Mouse (Mus musculus) heart, postnatal 0 days (tissue): Measurements from ENCODE around the gene Phb2. TPM values are rescaled to one million over a fixed set of nuclear protein-coding genes. Genes with fewer than 3 reads are reported as not detected.
A peak's percentile ranks its signal among the peaks of the same experiment; 100 is the strongest.

Source experiments
- ATAC-seq: fragments of 200-750 bp; cut with Nextera tagmentation; 2 replicates; pipeline ENCODE4 v1.8.0; 2017; ENCODE audit warnings: low read depth, moderate number of reproducible peaks, moderate library complexity; ENCODE audit not compliant: insufficient read depth
- DNase-seq: peaks from one replicate; pipeline ENCODE4 v3.0.0-alpha.2; 2016; ENCODE audit warnings: low spot score
- H3K27ac ChIP-seq: fragments of 300-500 bp; sonication (generic); 2 replicates; pipeline ENCODE4 v1.5.1; 2014; ENCODE audit warnings: low read depth, mild to moderate bottlenecking
- H3K27me3 ChIP-seq: fragments of 300-500 bp; sonication (generic); 2 replicates; pipeline ENCODE4 v1.6.1; 2014; ENCODE audit warnings: low read length, mixed read lengths; ENCODE audit not compliant: control insufficient read depth, insufficient read depth
- H3K36me3 ChIP-seq: fragments of 300-500 bp; sonication (generic); replicated peaks from 2 replicates; pipeline ENCODE4 v1.6.1; 2014; ENCODE audit warnings: low read length, mixed read lengths; ENCODE audit not compliant: control insufficient read depth, insufficient read depth
- H3K4me1 ChIP-seq: fragments of 300-500 bp; sonication (generic); 2 replicates; pipeline ENCODE4 v1.6.1; 2014; ENCODE audit warnings: antibody characterized with exemption; ENCODE audit not compliant: control insufficient read depth, insufficient read depth
- H3K4me2 ChIP-seq: fragments of 300-500 bp; sonication (generic); 2 replicates; pipeline ENCODE4 v1.6.1; 2014; ENCODE audit warnings: low read depth, mild to moderate bottlenecking, low read length, moderate library complexity
- H3K4me3 ChIP-seq: fragments of 300-500 bp; sonication (generic); 2 replicates; pipeline ENCODE4 v1.5.1; 2014; ENCODE audit warnings: low read depth, low read length
- H3K9ac ChIP-seq: fragments of 300-500 bp; sonication (generic); replicated peaks from 2 replicates; pipeline ENCODE4 v1.6.1; 2014; ENCODE audit warnings: low read depth, low read length, mixed read lengths
- H3K9me3 ChIP-seq: fragments of 300-500 bp; sonication (generic); replicated peaks from 2 replicates; pipeline ENCODE4 v1.6.1; 2016; ENCODE audit warnings: low read length; ENCODE audit not compliant: control insufficient read depth
- CTCF ChIP-seq: IDR thresholded peaks from 2 replicates; pipeline ENCODE4 v1.5.1; 2016; ENCODE audit warnings: antibody characterized with exemption, control low read depth, low read depth
- EP300 ChIP-seq: IDR thresholded peaks from 2 replicates; pipeline ENCODE4 v1.6.1; 2016; ENCODE audit warnings: antibody characterized with exemption, low read depth
- WGBS: fragments of 180-500 bp; shearing (Covaris S2); extraction: QIAGEN DNeasy Blood & Tissue Kit; methylation state at CpG from one replicate; pipeline ENCODE4 v1.1.7; 2014; 5-methylcytosine and 5-hydroxymethylcytosine counted together
- polyA plus RNA-seq: library from polyadenylated mRNA; unstranded; fragments of >200 nt; fragmentation: Nextera tagmentation; extraction: Ambion mirVana; gene quantifications from 2 replicates; pipeline ENCODE4 v1.2.1, GENCODE M21; 2015
- total RNA-seq: library from RNA; depleted of rRNA; stranded (reverse); fragments of >200 nt; gene quantifications from 2 replicates; pipeline ENCODE4 v1.2.3, GENCODE M21; 2014; ENCODE audit warnings: low replicate concordance

The Phb2 gene
- total and polyA plus RNA-seq, 2 experiments from 2014 or later, result 407 to 432 TPM

GRCm38 (mm10) chr6:124708289-124708889 is 3.7 kb upstream of the Phb2 start:
- WGBS, result 87% methylated on average over 10 of the region's 10 CpGs

GRCm38 (mm10) chr6:124712918-124713317 is 782 bp downstream of the Phb2 start:
- Histone ChIP-seq H3K9me3 (no peaks in the 10 kb centered on the region), H3K4me3 (peak overlapping the region; percentile 90), H3K36me3 (peaks cover 44% of the 10 kb centered on the region), H3K4me2 (peak overlapping the region; percentile 96), H3K27me3 (no peaks in the 10 kb centered on the region), H3K4me1 (peaks cover 25% of the 10 kb centered on the region), H3K27ac (peak overlapping the region; percentile 91), H3K9ac (peak overlapping the region; percentile 93)
- ATAC-seq (no peak), DNase-seq (no peak)
- no peak for TF ChIP-seq EP300
- TF ChIP-seq CTCF, result no peak
- 9% methylated on average over 11 of the region's 11 CpGs for WGBS

More at GRCm38 (mm10) chr6:124708289-124708889, 3.7 kb upstream of the Phb2 start:
- no peak for DNase-seq
- no peak overlapping the region for H3K27ac ChIP-seq
- TF ChIP-seq CTCF (no peak), EP300 (no peak)
- H3K27me3 ChIP-seq, result no peaks in the 10 kb centered on the region
- no peak overlapping the region for H3K4me3 ChIP-seq
- H3K9ac ChIP-seq, result no peak overlapping the region
- H3K4me1 ChIP-seq, result peaks cover 20% of the 10 kb centered on the region
- ATAC-seq, result no peak
- H3K36me3 ChIP-seq, result peaks cover 46% of the 10 kb centered on the region
- H3K4me2 ChIP-seq, result no peak overlapping the region
- H3K9me3 ChIP-seq, result no peaks in the 10 kb centered on the region

- H3K27ac ChIP-seq, result no peak overlapping the region
- H3K36me3 ChIP-seq, result peaks cover 30% of the 10 kb centered on the region
- H3K27me3 ChIP-seq, result no peaks in the 10 kb centered on the region
- 68% methylated on average over 20 of the region's 20 CpGs for WGBS
- no peak overlapping the region for H3K4me2 ChIP-seq
- peaks cover 22% of the 10 kb centered on the region for H3K4me1 ChIP-seq
- TF ChIP-seq EP300 (no peak), CTCF (peak; percentile 63)
- no peak overlapping the region for H3K4me3 ChIP-seq
- no peak for DNase-seq
- ATAC-seq, result no peak
- H3K9me3 ChIP-seq, result no peaks in the 10 kb centered on the region
- no peak overlapping the region for H3K9ac ChIP-seq
Observed at GRCm38 (mm10) chr6:124716864-124717490, 4.8 kb downstream of the Phb2 start.

GRCm38 (mm10) chr6:124717968-124718367 is 5.8 kb downstream of the Phb2 start:
- whole genome bisulfite sequencing, result 75% methylated on average over 13 of the region's 13 CpGs
- Histone ChIP-seq H3K9me3 (no peaks in the 10 kb centered on the region), H3K27me3 (no peaks in the 10 kb centered on the region), H3K36me3 (peaks cover 30% of the 10 kb centered on the region), H3K9ac (no peak overlapping the region), H3K4me1 (peaks cover 19% of the 10 kb centered on the region), H3K4me3 (no peak overlapping the region), H3K4me2 (no peak overlapping the region), H3K27ac (no peak overlapping the region)
- no peak for TF ChIP-seq EP300
- TF ChIP-seq CTCF, result no peak
- DNase-seq, result no peak
- no peak for ATAC-seq

- peaks cover 30% of the 10 kb centered on the region for H3K36me3 ChIP-seq
- H3K4me2 ChIP-seq, result no peak overlapping the region
- no peak for TF ChIP-seq CTCF
- TF ChIP-seq EP300, result no peak
- no peak for DNase-seq
- peaks cover 12% of the 10 kb centered on the region for H3K4me1 ChIP-seq
- WGBS, result 83% methylated on average over 13 of the region's 16 CpGs
- H3K27me3 ChIP-seq, result no peaks in the 10 kb centered on the region
- 0 out of 2 replicates have a peak overlapping the region, but pooled peaks have one; percentile 7 for H3K9ac ChIP-seq
- no peak overlapping the region; the same call in 1 of the 2 replicates for H3K27ac ChIP-seq
- ATAC-seq, result no peak
- no peak overlapping the region for H3K4me3 ChIP-seq
- H3K9me3 ChIP-seq, result no peaks in the 10 kb centered on the region
Observed at GRCm38 (mm10) chr6:124718703-124719102, 6.6 kb downstream of the Phb2 start.
